Mouse (Mus musculus) mesoderm, embryonic 11.5 days (tissue): ENCODE data around the gene Id1.

ENCODE experiments used
- DNase-seq: peaks from one replicate; pipeline ENCODE4 v3.0.0-alpha.2; 2012; ENCODE audit warnings: low read depth, low spot score

Id1 gene

DNA sequence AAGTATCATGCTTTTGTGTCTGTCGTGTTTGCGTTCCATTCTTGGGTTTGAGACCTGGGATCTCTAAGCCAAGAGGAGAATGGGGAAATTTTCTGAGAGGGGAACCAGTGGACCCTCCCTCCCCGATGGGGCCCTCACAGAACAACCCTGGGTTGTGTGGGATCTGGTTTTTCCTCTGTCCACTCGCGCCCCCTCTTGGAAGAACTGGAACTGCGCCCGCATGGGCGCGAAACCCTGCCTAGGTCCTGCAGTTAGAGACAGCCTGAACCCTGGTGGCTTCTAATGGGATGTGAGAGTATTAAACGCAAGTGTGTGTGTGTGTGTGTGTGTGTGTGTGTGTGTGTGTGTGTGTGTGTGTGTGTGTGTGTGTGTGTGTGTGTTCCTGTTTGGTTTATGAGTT lies 6.4 kb downstream of the Id1 start:
- peak; percentile 80 for DNase-seq

DNA sequence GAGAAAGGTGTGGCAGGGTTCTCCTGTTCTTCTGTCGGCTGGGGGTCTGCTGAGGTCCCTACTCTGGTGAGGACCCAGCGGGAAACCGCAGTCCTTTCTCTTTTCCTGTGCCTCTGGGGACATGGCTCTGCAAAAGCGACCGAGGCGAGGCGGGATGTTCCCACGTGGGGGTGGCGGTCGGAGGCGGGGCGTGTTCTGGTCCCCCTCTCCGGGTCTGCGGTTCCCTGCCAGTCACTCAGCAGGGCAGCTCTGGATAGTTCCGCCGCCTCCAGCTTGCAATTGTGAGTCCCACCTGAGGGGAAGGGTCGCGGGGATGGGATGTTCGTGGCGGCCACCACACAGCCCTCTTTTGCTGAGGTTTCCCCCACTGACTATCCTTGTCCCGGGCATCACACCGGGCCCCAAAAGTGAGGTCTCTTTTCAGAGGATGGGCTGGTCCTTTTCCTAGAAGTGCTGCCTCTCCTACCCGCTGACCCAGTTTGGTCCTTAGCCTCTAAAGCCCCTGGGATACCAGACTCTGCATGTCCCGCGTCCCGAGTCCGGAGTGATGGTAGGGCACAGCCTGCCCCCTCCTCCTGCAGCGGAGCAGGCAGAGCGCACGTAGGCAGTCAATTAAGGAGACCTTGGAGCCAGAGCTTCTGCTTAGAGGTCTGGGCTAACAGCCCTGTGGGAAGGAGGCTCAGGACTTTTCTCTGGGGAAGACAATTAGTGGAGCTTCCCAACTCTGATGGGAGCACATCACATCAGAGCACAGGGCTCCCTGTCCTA lies 18.1 kb downstream of the Id1 start, which contains the start of gene Cox4i2:
Cox4i2 (plus strand) TSS at position 230 of the 768 bp plus-strand sequence.
- DNase-seq, result no peak

DNA sequence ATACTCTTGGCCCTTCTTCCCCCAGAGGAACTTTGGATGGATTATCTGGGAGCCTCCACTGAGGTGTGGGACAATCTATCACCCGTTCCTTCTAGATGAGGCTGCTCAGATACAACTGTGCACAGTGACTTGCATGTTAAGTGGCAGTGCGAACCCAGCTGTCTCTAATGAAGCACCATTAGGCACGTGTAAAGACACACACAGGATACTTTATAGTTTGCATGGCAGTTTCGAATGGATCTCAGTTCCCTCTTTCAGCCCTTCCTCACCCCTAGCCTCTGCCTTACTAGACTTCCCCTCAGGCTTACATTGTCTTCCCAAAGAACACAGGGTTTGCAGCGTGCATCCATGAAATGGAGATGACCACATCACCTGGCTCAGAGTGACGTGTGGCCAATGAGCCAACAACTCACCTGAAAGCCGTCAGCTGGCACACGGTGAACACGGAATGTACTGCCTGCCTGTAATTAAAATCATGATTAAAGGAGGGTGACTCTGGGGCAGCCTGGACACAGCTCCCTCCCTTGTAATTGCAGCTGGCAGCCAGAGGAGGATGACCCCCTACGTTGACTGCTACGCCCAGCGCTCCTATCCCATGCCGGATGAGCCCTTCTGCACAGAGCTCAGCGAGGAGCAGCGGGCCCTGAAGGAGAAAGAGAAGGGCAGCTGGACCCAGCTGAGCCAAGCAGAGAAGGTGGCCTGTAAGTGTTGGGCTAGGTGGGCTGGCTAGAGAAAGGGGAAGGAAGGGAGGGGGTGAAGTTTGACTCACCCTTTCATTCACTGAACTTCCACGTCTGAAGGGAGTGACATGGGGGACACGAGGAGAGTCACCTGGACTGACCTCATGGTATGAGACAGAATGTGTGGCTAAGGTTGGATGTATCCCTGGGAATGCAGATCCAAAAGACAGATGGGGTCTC lies 20.7 kb downstream of the Id1 start:
- no peak for DNase-seq

DNA sequence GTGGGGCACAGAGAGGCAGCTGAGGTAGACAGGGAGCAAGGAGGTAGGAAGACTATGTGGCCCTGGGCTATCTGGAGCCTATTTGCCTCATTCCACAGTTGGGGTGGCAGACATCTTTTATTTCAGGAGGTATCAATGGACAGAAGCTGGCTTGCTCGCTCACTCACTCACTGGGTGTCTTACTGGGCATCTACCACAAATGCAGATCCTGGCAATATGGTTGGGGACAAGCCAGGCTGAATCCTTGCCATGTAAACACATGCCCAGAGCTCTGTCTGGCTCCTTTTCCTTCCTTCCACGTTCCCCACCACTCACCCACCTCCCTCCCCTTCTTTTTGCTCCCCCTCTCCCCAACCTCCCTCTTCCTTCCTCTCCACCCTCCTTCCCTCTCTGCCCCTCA lies 21.4 kb downstream of the Id1 start:
- DNase-seq, result no peak

DNA sequence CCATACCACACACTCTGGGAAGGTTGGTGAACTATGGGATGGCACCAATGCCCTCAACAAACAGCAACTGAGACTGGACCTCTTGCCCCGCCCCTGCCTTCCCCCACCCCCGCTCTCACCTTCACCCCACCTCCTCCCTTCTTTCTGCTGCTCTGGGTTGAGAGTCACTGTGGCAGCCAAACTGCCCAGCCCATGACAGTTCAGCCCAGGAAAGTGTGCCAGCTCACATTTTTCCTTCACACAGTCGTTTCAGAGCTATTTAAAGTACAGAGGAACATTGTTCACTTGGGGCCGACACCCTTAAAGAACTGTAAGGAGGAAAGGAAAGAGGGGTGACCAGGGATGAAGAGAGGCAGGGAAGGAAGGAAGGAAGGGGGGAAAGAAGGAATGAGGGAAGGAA lies 22.3 kb downstream of the Id1 start:
- no peak for DNase-seq

DNA sequence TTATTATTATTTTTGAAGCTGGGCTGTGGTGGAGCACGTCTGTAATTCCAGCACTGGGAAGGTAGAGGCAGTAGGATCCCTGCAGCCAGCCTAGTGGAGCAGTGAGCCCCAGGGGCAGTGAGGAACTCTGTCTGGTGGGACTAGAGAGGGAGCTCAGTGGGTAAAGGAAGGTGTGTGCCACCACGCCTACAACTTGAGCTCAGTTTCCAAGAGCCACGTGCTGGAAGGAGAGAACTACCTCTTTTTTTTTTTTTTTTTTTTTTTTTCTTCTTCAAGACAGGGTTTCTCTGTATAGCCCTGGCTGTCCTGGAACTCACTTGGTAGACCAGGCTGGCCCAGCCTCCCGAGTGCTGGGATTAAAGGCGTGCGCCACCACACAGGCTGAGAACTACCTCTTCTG lies 27.3 kb downstream of the Id1 start:
- no peak for DNase-seq

DNA sequence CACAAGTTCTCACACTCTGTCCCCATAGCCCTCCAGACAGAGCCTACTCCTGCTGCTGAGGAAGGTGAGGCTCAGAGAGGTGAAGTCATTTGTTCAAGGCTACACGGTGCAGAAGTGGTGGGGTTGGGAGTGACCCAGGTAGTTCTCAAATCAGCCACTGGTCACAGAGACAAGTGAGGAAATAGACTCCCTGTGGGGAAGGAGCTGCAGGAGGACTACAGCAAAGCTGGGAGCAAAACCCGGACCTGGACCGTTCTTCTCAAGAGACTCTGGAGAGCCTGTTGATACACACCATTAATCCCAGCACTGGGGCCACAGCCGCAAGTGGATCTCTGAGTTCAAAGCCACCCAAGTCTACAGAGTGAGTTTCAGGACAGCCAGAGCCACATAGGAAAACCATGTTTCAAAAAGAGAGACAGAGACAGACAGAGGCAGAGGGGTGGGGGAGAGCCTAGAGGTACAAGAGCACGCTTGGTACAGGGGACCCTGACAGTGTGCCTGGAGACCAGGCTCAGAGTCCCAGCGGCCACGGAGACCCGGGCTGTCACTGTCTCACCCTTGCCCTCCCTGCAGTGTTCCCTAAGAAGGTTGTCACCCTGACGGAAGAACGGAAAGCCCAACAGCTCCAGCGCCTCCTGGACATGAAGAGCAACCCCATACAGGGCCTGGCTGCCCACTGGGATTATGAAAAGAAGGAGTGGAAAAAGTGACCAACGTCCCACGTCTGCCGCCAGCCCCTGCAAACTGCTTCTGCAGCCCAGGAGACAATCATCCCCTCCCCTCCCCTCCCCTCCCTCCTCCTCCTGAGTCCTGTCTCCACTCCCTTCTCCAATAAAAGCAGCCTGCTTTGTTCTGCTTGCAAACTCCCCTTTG lies 28.4 kb downstream of the Id1 start:
- DNase-seq, result no peak

DNA sequence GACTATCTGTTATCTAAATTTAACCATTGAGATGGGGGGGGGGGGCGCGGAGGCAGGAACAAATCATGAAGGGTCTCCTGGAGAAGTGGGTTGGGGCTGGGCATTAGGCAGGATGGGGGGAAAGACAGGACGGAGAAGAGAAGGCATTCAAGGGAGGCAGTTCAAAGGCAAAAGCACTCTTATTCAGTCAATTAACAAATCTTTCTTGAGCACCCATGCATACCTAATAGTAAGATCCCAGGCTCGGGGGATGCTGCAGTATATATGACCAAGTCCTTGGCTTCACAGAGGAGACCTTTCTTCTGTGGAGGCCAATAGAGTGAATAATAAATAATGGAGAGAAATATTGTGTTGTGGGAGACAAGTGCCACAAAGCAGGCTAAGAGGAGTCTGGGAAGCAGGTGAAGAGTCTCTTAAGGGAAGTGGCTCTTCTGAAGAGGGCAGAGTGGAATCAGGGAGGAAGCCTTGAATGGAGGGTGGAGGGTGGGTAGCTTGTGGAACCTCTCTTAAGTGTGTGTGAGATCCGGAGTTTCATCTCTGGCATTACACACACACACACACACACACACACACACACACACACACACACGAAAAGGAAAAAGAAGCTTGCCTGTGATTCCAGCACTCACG lies 29.1 kb downstream of the Id1 start:
- no peak for DNase-seq

DNA sequence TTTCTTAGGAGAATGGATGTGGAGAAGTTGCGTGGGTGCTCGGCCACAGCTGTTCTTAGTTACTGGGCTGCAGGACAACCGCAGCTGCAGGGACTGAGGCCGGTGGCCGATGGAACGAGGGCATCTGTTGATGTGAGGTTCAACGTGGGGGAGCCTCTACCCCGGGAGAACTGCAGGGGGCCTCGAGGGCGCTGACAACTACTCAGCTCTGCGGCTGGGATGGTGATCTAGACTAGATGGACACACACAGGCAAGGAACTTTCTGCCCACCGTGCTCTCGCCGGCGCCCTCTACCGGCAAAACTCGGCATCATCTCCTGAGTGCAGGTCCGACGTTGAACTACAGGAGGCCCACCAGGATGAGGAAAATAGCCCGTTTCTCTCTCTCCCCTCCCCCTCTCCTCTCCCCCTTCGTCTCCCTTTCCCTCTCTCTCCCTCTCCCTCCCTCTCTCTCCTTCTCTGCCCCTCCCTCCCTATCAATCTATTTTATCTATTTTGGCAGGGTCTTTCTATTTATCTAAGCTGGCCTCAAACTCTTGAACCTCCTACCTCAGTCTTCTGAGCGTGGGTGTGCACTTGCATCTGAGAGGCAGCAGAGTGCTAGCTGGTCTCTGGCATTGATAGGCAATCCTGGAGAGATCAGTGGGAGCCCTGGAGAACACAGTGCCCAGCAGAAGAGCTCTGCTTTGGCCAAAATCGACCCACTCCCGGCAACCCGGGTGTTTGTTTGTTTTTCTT lies 30.5 kb downstream of the Id1 start:
- DNase-seq, result peak; percentile 91

DNA sequence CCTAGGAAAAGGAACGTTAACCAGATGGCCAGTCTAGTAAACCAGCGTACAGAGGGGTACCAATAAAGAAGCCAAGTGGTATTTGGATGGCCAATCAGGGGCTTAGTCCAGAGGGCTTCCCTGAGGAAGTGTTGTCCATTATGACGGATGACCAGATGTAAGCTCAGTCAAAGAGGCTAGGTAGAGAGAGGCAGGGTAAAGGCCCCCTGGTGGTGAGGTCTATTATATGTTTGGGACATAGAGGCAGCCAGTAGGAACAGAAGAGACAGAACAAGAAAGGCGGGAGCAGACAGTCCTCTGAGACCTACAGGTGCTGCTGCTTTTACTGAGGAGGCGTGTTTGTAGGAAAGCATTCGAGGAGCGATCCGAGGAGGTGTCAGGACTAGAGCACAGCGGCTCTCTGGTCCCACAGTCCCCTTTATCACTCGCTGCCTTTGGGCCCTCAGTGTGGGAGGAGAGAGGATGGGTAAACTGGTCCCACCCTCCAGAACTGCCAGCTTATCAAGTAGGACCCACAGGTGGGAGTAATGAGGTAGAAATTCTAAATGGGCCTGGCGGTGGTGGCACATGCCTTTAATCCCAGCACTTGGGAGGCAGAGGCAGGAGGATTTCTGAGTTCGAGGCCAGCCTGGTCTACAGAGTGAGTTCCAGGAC lies 31.7 kb downstream of the Id1 start:
- DNase-seq, result peak; percentile 67

DNA sequence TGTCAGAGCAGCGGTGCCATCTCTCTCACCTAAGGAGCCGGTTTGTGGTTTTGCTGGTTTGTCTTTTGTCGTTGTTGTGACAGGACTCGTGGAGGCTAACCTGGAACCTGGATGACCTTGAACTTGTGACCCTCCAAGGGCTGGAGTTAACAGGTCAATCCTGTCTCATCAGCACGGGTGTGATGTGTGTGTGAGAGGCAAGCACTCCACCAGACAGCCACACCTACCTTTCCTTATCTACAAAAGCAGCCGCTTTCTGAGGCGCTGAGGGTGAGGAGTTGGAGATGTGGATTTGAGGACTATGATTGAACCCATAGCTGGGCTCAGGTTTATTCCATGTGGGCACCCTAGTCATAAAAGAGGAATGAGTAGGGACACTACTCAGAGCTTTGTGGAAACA lies 33.6 kb downstream of the Id1 start:
- DNase-seq, result no peak

DNA sequence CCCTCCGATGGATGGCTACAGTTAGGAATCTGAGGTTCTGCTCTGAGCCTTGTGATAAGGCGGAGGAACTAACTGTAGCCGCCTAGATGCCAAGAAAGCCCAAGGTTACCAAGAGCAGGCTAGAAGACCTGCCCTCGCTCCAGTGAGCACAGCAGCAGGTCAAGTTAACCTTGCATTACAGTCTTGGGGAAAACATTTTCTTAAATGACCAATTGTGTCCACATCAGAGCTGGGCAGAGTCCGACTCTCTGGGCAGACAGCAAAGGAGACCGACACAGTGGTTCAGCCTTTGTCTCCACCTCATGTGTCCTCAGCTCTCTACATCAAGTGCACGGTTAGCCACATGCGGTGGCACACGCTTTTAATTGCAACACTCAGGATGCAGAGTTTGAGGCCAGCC lies 35.5 kb downstream of the Id1 start:
- DNase-seq, result no peak

DNA sequence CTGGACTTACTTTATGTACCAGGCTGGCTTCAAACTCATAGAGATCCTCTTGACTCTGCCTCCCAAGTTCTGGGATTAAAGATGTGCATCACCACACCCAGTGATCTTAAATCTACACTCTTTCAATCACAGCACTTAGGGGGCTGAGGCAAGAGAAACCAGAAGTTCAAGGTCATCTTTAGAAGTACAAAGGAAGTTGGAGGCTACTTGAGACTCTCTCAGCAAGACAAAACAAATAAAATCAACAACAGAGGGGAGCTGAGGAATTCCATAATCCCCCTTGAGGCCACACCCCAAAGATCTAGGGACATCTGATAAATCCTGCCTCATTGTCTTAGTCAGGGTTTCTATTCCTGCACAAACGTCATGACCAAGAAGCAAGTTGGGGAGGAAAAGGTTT lies 36.2 kb downstream of the Id1 start:
- no peak for DNase-seq

DNA sequence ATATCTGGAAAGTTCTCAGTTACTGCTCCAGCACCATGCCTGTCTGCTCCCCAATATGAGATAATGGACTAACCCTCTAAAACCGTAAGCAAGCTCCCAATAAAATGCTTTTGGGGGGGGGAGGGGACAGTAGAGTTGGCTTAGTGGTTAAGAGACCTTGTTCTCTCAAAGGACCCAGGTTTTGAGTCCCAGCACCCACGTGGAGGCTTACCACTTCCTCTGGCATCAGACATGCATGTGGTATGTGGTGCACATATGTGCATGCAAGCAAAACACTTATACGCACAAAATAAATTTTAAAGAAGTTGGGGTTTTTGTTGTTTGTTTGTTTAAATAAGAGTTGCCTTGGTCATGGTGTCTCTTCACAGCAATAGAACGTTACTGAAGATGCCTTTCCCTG lies 39.3 kb downstream of the Id1 start:
- DNase-seq, result no peak

DNA sequence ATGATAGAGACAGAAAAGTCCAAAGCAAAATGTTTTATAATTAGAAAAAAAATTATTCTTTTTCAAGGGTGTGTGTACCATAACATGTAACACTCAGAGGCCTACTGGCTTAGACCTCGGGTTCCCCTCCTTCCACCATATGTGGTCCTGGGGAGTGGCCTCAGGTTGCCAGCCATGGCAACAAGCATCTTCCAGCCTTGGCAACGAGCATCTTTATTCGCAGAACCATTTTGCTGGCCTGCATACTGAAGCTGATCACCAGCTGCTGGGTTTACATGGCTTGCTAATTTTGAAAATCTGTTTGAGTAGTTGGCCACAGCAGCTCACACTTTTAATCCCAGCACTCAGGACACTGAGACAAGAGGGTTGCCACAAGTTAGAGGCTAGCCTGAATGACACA lies 40.0 kb downstream of the Id1 start:
- DNase-seq, result no peak

DNA sequence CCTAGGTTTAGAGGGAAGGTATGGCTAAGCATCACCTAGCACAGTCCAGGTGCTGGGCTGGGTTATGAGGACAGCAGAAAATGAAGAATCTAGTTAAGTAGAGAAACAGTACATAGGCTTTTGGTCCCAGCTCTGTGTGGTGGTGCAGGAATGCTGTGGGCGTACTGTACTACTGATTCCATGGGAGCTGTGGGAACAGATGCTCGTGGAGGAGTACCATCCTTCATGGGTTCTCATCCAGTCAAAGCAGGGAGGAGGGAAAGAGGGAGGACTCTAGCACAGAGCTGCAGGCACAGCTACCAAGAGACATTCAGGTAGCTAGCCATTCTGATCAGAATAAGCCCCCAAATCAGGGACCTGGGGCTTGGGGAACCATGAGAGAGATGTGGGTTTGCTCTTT lies 40.4 kb downstream of the Id1 start:
- no peak for DNase-seq

DNA sequence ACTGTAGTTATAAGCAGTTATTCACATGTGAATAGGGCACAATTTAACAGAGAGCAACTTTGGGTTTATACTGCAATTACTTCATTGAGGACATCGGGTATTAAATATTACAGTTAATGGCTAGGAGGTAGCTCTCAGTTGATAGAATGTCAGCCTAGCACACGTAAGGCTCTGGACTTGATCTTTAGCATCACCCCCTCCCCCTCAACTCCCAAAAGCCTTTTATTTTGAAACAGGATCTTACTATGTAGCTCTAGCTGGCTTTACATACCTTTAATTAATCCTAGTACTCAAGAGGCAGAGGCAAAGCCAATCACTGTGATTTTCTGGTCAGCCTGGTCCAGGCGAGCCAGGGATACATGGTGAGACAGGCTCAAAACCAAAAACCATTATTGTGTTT lies 41.0 kb downstream of the Id1 start:
- no peak for DNase-seq

DNA sequence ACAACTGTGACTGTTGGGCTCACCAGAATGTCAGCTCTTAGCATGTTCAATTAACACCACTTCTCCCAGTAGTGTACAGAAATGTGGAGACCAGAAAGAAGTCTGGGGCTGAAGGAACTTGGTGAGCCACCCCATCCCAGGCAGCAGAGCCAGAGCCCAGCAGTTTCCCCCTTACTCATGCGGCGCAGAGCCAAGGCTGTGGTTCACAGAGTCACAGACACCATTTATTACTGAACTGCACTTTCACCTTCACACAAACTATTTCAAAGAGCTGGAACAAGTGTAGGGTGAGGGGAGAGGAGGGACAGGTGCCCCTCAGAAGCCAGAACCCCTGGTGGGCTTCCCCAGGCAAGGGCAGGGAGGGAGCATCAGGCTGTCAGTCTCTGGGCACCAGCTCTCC lies 44.4 kb downstream of the Id1 start:
- DNase-seq, result no peak

DNA sequence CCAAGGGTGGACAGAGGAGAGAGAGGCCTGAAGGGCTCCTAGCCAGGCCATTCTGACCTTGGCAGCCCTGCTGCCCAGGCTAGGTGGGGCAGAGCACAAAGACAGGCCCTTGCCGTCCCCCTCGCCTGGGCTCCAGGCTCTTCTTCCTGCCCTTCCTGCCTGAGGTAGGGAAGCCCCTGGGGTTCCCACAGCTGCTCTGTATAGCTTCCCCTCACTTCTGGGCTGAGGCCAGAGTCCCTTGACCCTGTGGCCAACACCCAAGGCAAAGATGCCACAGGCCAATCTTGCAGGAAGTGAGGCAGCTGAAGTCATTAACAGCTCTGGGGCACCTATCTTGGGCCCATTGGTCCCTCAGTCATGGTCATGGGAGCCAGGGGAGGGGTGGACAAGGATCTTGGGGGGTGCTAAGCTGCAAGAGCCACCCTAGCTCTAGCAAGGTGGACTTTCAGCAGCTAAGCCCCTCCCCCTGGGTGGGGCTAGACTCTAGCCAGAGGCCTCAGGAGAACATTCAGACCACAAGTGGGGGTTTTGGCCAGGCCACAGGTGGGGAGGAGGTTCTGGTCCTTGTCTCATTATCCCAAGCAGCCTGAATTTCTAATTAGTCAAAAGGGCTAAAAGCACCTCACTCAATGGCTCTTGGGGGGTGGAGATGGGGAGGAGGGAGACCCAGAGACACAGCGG lies 45.1 kb downstream of the Id1 start:
- no peak for DNase-seq

DNA sequence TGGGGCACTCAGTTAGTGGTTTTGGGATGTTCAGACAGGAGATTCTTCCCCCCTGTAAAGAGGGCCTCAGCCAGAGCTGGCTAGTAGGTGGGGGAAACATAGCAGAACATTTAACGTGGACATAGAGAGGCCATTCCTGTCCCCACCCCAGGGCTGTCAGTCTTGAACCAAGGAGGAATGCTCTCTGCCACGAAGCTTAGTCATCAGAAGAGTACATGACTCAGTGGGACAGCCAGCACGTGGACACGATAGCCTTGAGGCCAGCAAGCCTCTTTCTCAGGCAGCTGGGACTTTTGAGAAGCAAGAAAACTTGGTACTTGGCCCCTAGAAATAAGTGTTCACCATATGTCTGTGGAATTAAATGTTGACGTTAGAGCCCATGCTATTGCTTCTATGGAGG lies 46.6 kb downstream of the Id1 start:
- no peak for DNase-seq
